Mouse (Mus musculus): Measurements from ENCODE around the gene Scnm1.

GRCm38 (mm10) chr3:95112760-95113159, 21.1 kb downstream of the Scnm1 start:
- TF ChIP-seq FLI1 (IDR thresholded peaks at IDR 0.05; ENCODE audit: low read length) (no peak), GATA1 (IDR thresholded peaks at IDR 0.05; ENCODE audit: borderline replicate concordance, low read length) (no peak)

All from megakaryocyte, embryonic 14.5 days (primary cell).